Mouse (Mus musculus): ENCODE measurements around the gene Tbc1d22a. TPM values are rescaled to one million over a fixed set of nuclear protein-coding genes. Genes with fewer than 3 reads are reported as not detected.

Tbc1d22a gene
- polyA plus RNA-seq, 1 experiment from 2014 or later: 12.5 TPM

DNA sequence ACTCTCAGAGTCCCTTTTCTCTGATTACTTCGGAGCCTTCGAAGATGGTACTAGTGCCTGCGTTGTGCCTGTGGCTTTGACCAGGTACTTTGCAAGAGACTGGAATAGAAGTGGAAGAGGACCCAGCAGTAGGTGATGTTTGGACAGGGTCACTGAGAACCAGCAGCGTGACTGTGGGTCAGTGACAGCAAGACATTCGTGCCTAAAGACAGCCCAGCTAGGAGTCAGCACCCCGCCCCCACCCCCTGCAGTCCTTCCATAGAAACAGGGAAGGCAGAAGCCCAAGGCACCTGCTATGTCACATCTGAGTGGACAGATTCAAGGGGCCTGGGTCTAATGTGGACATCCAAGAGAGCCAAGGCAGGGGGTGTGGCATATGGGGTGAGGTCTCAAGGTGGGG, 295.3 kb downstream of the Tbc1d22a start:
- H3K36me3 ChIP-seq (ENCODE audit: control insufficient read depth, insufficient read depth, low read length): no peaks in the 10 kb centered on the region
- 83% methylated on average over 6 of the region's 6 CpGs for WGBS
- H3K4me2 ChIP-seq (ENCODE audit: low read depth, low read length): no peak overlapping the region
- H3K9me3 ChIP-seq (ENCODE audit: control insufficient read depth, low read length): no peaks in the 10 kb centered on the region
- H3K9ac ChIP-seq (ENCODE audit: low read depth, low read length): no peak overlapping the region
- no peak for ATAC-seq
- no peak overlapping the region for H3K4me3 ChIP-seq (ENCODE audit: low read length)
- H3K27ac ChIP-seq (ENCODE audit: low read length): no peak overlapping the region
- no peaks in the 10 kb centered on the region for H3K27me3 ChIP-seq (replicated peaks; ENCODE audit: control insufficient read depth, insufficient read depth, low read length)
- no peaks in the 10 kb centered on the region for H3K4me1 ChIP-seq (ENCODE audit: control insufficient read depth, insufficient read depth, low read length)

- Histone ChIP-seq H3K4me1 (ENCODE audit: control insufficient read depth, insufficient read depth, low read length) (no peaks in the 10 kb centered on the region), H3K27ac (ENCODE audit: low read length) (no peak overlapping the region), H3K4me2 (ENCODE audit: low read depth, low read length) (no peak overlapping the region), H3K9ac (ENCODE audit: low read depth, low read length) (no peak overlapping the region), H3K9me3 (ENCODE audit: control insufficient read depth, low read length) (no peaks in the 10 kb centered on the region), H3K27me3 (replicated peaks; ENCODE audit: control insufficient read depth, insufficient read depth, low read length) (no peaks in the 10 kb centered on the region), H3K36me3 (ENCODE audit: control insufficient read depth, insufficient read depth, low read length) (no peaks in the 10 kb centered on the region), H3K4me3 (ENCODE audit: low read length) (no peak overlapping the region)
- WGBS: 82% methylated on average over 7 of the region's 7 CpGs
- ATAC-seq: no peak
Measured at GRCm38 (mm10) chr15:86511181-86511580, 296.9 kb downstream of the Tbc1d22a start.

DNA sequence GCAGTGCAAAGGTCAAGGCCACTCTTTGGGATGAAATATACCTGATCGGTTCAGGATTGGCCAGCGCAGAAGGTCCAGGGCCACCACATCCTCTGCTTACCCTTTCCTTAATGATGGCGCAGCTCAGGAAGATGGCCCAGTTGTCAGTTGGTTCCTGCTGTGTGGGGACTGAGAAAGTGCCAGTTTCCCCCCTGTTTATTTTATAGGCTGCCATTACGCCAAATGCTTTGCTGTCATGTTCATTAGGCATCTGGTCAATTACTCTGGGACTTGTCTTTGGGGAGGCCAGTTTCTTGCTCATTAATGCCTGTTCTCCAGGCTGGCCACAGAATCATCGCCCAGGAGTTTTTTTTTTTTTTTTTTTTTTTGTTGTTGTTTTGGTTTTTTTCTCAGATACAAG, 299.1 kb downstream of the Tbc1d22a start:
- Histone ChIP-seq H3K4me3 (ENCODE audit: low read length) (no peak overlapping the region), H3K27ac (ENCODE audit: low read length) (no peak overlapping the region), H3K27me3 (replicated peaks; ENCODE audit: control insufficient read depth, insufficient read depth, low read length) (no peaks in the 10 kb centered on the region), H3K4me2 (ENCODE audit: low read depth, low read length) (no peak overlapping the region), H3K9ac (ENCODE audit: low read depth, low read length) (no peak overlapping the region), H3K36me3 (ENCODE audit: control insufficient read depth, insufficient read depth, low read length) (no peaks in the 10 kb centered on the region), H3K4me1 (ENCODE audit: control insufficient read depth, insufficient read depth, low read length) (no peaks in the 10 kb centered on the region), H3K9me3 (ENCODE audit: control insufficient read depth, low read length) (no peaks in the 10 kb centered on the region)
- WGBS: 89% methylated on average over 5 of the region's 5 CpGs
- ATAC-seq: no peak

- Histone ChIP-seq H3K27me3 (replicated peaks; ENCODE audit: control insufficient read depth, insufficient read depth, low read length) (no peaks in the 10 kb centered on the region), H3K4me2 (ENCODE audit: low read depth, low read length) (no peak overlapping the region), H3K36me3 (ENCODE audit: control insufficient read depth, insufficient read depth, low read length) (no peaks in the 10 kb centered on the region), H3K9ac (ENCODE audit: low read depth, low read length) (no peak overlapping the region), H3K27ac (ENCODE audit: low read length) (no peak overlapping the region), H3K4me3 (ENCODE audit: low read length) (no peak overlapping the region), H3K9me3 (ENCODE audit: control insufficient read depth, low read length) (no peaks in the 10 kb centered on the region), H3K4me1 (ENCODE audit: control insufficient read depth, insufficient read depth, low read length) (no peaks in the 10 kb centered on the region)
- WGBS: 89% methylated on average over 4 of the region's 4 CpGs
- no peak for ATAC-seq
Measured at GRCm38 (mm10) chr15:86520201-86520600, 305.9 kb downstream of the Tbc1d22a start.

DNA sequence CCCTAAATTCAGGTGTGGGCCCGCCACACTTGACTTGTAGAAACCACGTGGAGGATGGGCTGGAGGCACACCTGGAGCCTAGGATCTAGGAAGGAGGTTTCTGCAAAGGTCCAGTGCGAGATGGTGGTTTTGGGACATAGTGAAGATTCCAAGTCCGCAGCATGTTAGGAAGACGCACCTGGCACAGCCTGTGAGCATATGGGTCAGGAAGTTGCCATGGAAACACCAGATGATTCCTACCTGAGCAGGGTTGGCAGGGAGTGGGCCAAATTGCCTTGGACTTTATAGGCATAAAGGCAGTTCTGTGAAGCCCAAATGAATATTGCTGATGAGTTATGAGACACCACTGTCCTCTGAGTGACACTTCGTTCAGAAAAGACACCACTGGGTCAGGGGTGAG, 321.1 kb downstream of the Tbc1d22a start:
- no peak for ATAC-seq
- Histone ChIP-seq H3K27ac (ENCODE audit: low read length) (no peak overlapping the region), H3K9me3 (ENCODE audit: control insufficient read depth, low read length) (no peaks in the 10 kb centered on the region), H3K27me3 (replicated peaks; ENCODE audit: control insufficient read depth, insufficient read depth, low read length) (no peaks in the 10 kb centered on the region), H3K4me1 (ENCODE audit: control insufficient read depth, insufficient read depth, low read length) (no peaks in the 10 kb centered on the region), H3K36me3 (ENCODE audit: control insufficient read depth, insufficient read depth, low read length) (no peaks in the 10 kb centered on the region), H3K4me3 (ENCODE audit: low read length) (no peak overlapping the region), H3K9ac (ENCODE audit: low read depth, low read length) (no peak overlapping the region), H3K4me2 (ENCODE audit: low read depth, low read length) (no peak overlapping the region)
- WGBS: 79% methylated on average over 6 of the region's 6 CpGs

DNA sequence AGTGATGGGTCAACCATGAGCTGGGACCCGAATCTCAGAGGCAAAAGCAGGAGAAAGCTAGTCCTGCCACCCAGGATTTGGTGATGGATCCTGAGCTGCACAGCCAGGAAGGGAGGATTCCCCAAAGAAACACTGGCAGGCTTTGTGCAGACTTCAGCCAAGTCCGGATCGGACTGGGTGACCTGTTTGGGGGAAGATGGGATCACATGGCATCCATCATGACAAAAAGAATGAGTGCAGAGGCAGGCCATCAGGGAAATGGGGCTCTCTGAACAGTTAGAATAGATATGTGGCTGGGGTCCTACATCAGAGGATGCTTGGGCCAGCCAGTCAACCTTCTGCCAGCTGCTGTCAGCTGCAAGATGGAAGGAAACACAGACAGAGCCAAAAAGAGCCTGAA, 328.1 kb downstream of the Tbc1d22a start:
- Histone ChIP-seq H3K9ac (ENCODE audit: low read depth, low read length) (no peak overlapping the region), H3K4me1 (ENCODE audit: control insufficient read depth, insufficient read depth, low read length) (no peaks in the 10 kb centered on the region), H3K27me3 (replicated peaks; ENCODE audit: control insufficient read depth, insufficient read depth, low read length) (no peaks in the 10 kb centered on the region), H3K4me3 (ENCODE audit: low read length) (no peak overlapping the region), H3K36me3 (ENCODE audit: control insufficient read depth, insufficient read depth, low read length) (no peaks in the 10 kb centered on the region), H3K4me2 (ENCODE audit: low read depth, low read length) (no peak overlapping the region), H3K9me3 (ENCODE audit: control insufficient read depth, low read length) (no peaks in the 10 kb centered on the region), H3K27ac (ENCODE audit: low read length) (no peak overlapping the region)
- 71% methylated on average over 3 of the region's 3 CpGs for WGBS
- no peak for ATAC-seq

DNA sequence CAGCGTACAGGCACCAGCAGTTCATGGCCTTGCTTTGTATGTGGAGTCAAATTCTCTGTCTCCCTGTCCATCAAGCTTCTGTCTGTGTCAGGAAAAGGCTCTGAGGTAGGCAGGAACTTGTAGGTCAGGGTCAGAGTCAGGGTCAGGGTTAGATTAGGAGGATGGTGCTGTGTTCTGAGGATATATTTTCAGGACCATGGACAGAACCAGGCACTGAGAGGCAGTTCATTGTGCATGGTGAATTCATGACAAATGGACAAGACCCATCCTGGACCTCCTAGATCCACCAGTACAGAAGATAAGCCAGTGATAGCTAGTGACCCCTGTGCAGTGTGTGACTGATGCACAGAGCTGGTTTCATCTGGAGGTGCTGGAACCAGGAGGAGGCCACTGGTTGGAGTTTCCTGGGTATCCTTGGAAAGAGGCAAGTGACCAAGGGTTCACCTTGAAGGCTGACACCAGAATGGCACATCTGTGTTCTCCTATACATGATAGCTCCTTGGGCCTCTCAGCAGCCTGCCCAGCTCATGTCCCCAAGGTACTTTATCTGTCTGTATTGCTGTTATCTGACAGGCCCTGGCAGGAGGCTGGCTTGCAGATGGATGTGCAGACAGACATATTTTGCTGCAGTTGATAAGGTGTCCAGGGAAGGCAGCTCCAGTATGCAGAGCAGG, 330.0 kb downstream of the Tbc1d22a start:
- H3K9me3 ChIP-seq (ENCODE audit: control insufficient read depth, low read length): no peaks in the 10 kb centered on the region; the same call in 1 of the 2 replicates

More for the DNA sequence above, 330.0 kb downstream of the Tbc1d22a start:
- no peak overlapping the region for H3K27ac ChIP-seq (ENCODE audit: low read length)
- no peaks in the 10 kb centered on the region for H3K27me3 ChIP-seq (replicated peaks; ENCODE audit: control insufficient read depth, insufficient read depth, low read length)
- no peaks in the 10 kb centered on the region for H3K4me1 ChIP-seq (ENCODE audit: control insufficient read depth, insufficient read depth, low read length)
- H3K4me2 ChIP-seq (ENCODE audit: low read depth, low read length): no peak overlapping the region
- 92% methylated on average over 1 of the region's 1 CpGs for WGBS
- H3K36me3 ChIP-seq (ENCODE audit: control insufficient read depth, insufficient read depth, low read length): no peaks in the 10 kb centered on the region
- no peak overlapping the region for H3K4me3 ChIP-seq (ENCODE audit: low read length)
- H3K9ac ChIP-seq (ENCODE audit: low read depth, low read length): no peak overlapping the region
- ATAC-seq: no peak

Other genes with a start within 250 kb of the Tbc1d22a start
- 0.51 and 0.70 TPM in 2 replicates for gene Celsr1, start 180.7 kb upstream of the Tbc1d22a start, polyA plus RNA-seq (2015; fragmentation: Nextera tagmentation; extraction: Ambion mirVana)
- 9.1 and 9.5 TPM in 2 replicates for gene Gramd4, start 156.8 kb upstream of the Tbc1d22a start, polyA plus RNA-seq (2015; fragmentation: Nextera tagmentation; extraction: Ambion mirVana)
- 7.9 and 8.0 TPM in 2 replicates for gene Cerk, start 28.3 kb upstream of the Tbc1d22a start, polyA plus RNA-seq (2015; fragmentation: Nextera tagmentation; extraction: Ambion mirVana)